Mouse (Mus musculus): ENCODE measurements around the gene Frrs1. TPM values are rescaled to one million over a fixed set of nuclear protein-coding genes. Genes with fewer than 3 reads are reported as not detected.
A peak's percentile ranks its signal among the peaks of the same experiment; 100 is the strongest.

Frrs1 gene
- polyA plus RNA-seq, 1 experiment from 2014 or later, result 32.7 TPM

- Histone ChIP-seq H3K36me3 (no peaks in the 10 kb centered on the region), H3K4me1 (no peaks in the 10 kb centered on the region), H3K27ac (0 out of 2 replicates have a peak overlapping the region, but pooled peaks have one; percentile 36), H3K27me3 (ENCODE audit: insufficient read depth, poor library complexity, severe bottlenecking) (no peaks in the 10 kb centered on the region), H3K4me3 (peak overlapping the region; percentile 9; the same call in 1 of the 2 replicates), H3K9me3 (no peaks in the 10 kb centered on the region)
- DNase-seq (ENCODE audit: low spot score), result no peak
- 71% methylated on average over 5 of the region's 5 CpGs for WGBS
Measured at GRCm38 (mm10) chr3:116859752-116860151, 488 bp downstream of the Frrs1 start.

- Histone ChIP-seq H3K4me3 (peak overlapping the region; percentile 68), H3K27ac (peak overlapping the region; percentile 87; the same call in 1 of the 2 replicates), H3K36me3 (no peaks in the 10 kb centered on the region), H3K27me3 (ENCODE audit: insufficient read depth, poor library complexity, severe bottlenecking) (no peaks in the 10 kb centered on the region), H3K9me3 (no peaks in the 10 kb centered on the region), H3K4me1 (0 out of 2 replicates have a peak, but pooled peaks cover 5% of the 10 kb centered on the region)
- peak; percentile 60 for DNase-seq (ENCODE audit: low spot score)
- 56% methylated on average over 19 of the region's 19 CpGs for WGBS
Measured at GRCm38 (mm10) chr3:116860333-116861222, 1.3 kb downstream of the Frrs1 start.

GRCm38 (mm10) chr3:116861223-116861539, 1.9 kb downstream of the Frrs1 start:
- Histone ChIP-seq H3K4me1 (0 out of 2 replicates have a peak, but pooled peaks cover 5% of the 10 kb centered on the region), H3K4me3 (peak overlapping the region; percentile 68), H3K27ac (peak overlapping the region; percentile 87), H3K36me3 (no peaks in the 10 kb centered on the region), H3K9me3 (no peaks in the 10 kb centered on the region), H3K27me3 (ENCODE audit: insufficient read depth, poor library complexity, severe bottlenecking) (no peaks in the 10 kb centered on the region)
- 8% methylated on average over 4 of the region's 4 CpGs for whole genome bisulfite sequencing
- no peak for DNase-seq (ENCODE audit: low spot score)

GRCm38 (mm10) chr3:116861540-116862067, 2.3 kb downstream of the Frrs1 start:
- DNase-seq (ENCODE audit: low spot score), result peak; percentile 91
- Histone ChIP-seq H3K9me3 (no peaks in the 10 kb centered on the region), H3K4me3 (peak overlapping the region; percentile 68), H3K27ac (peak overlapping the region; percentile 87), H3K4me1 (0 out of 2 replicates have a peak, but pooled peaks cover 5% of the 10 kb centered on the region), H3K36me3 (no peaks in the 10 kb centered on the region; the same call in 1 of the 2 replicates), H3K27me3 (ENCODE audit: insufficient read depth, poor library complexity, severe bottlenecking) (no peaks in the 10 kb centered on the region)
- 4% methylated on average over 25 of the region's 25 CpGs for WGBS

GRCm38 (mm10) chr3:116862621-116863020, 3.4 kb downstream of the Frrs1 start:
- 0 out of 2 replicates have a peak, but pooled peaks cover 5% of the 10 kb centered on the region for H3K4me1 ChIP-seq
- H3K36me3 ChIP-seq, result peaks cover under 1% of the 10 kb centered on the region; the same call in 1 of the 2 replicates
- 0 out of 2 replicates have a peak overlapping the region, but pooled peaks have one; percentile 68 for H3K4me3 ChIP-seq
- no peaks in the 10 kb centered on the region for H3K9me3 ChIP-seq
- no peak overlapping the region for H3K27ac ChIP-seq
- DNase-seq (ENCODE audit: low spot score), result no peak
- no peaks in the 10 kb centered on the region for H3K27me3 ChIP-seq (ENCODE audit: insufficient read depth, poor library complexity, severe bottlenecking)
- 59% methylated on average over 1 of the region's 1 CpGs for WGBS

- H3K9me3 ChIP-seq, result no peaks in the 10 kb centered on the region
- peaks cover 7% of the 10 kb centered on the region; the same call in 1 of the 2 replicates for H3K36me3 ChIP-seq
- DNase-seq (ENCODE audit: low spot score), result no peak
- 67% methylated on average over 5 of the region's 5 CpGs for WGBS
- H3K4me1 ChIP-seq, result 0 out of 2 replicates have a peak, but pooled peaks cover 5% of the 10 kb centered on the region
- no peak overlapping the region for H3K27ac ChIP-seq
- H3K27me3 ChIP-seq (ENCODE audit: insufficient read depth, poor library complexity, severe bottlenecking), result no peaks in the 10 kb centered on the region
- no peak overlapping the region for H3K4me3 ChIP-seq
Measured at GRCm38 (mm10) chr3:116864421-116864820, 5.2 kb downstream of the Frrs1 start.

- Histone ChIP-seq H3K27me3 (ENCODE audit: insufficient read depth, poor library complexity, severe bottlenecking) (no peaks in the 10 kb centered on the region), H3K27ac (peak overlapping the region; percentile 29; the same call in 1 of the 2 replicates), H3K4me1 (0 out of 2 replicates have a peak, but pooled peaks cover 5% of the 10 kb centered on the region), H3K36me3 (peaks cover 7% of the 10 kb centered on the region; the same call in 1 of the 2 replicates), H3K9me3 (no peaks in the 10 kb centered on the region), H3K4me3 (no peak overlapping the region)
- 45% methylated on average over 1 of the region's 1 CpGs for WGBS
- DNase-seq (ENCODE audit: low spot score), result peak; percentile 80
Measured at GRCm38 (mm10) chr3:116865199-116865636, 6.0 kb downstream of the Frrs1 start.

GRCm38 (mm10) chr3:116870372-116870771, 11.1 kb downstream of the Frrs1 start:
- Histone ChIP-seq H3K4me3 (no peak overlapping the region), H3K36me3 (peaks cover 7% of the 10 kb centered on the region; the same call in 1 of the 2 replicates), H3K27ac (no peak overlapping the region), H3K4me1 (0 out of 2 replicates have a peak, but pooled peaks cover under 1% of the 10 kb centered on the region), H3K9me3 (no peaks in the 10 kb centered on the region), H3K27me3 (ENCODE audit: insufficient read depth, poor library complexity, severe bottlenecking) (no peaks in the 10 kb centered on the region)
- 62% methylated on average over 3 of the region's 3 CpGs for WGBS
- no peak for DNase-seq (ENCODE audit: low spot score)

- Histone ChIP-seq H3K27ac (no peak overlapping the region), H3K27me3 (ENCODE audit: insufficient read depth, poor library complexity, severe bottlenecking) (no peaks in the 10 kb centered on the region), H3K4me1 (no peaks in the 10 kb centered on the region), H3K9me3 (no peaks in the 10 kb centered on the region), H3K4me3 (no peak overlapping the region), H3K36me3 (peaks cover 52% of the 10 kb centered on the region)
- no peak for DNase-seq (ENCODE audit: low spot score)
- WGBS, result 80% methylated on average over 14 of the region's 14 CpGs
Measured at GRCm38 (mm10) chr3:116882221-116882960, 23.1 kb downstream of the Frrs1 start.

- Histone ChIP-seq H3K4me1 (no peaks in the 10 kb centered on the region), H3K27ac (no peak overlapping the region), H3K9me3 (no peaks in the 10 kb centered on the region), H3K4me3 (no peak overlapping the region), H3K27me3 (ENCODE audit: insufficient read depth, poor library complexity, severe bottlenecking) (no peaks in the 10 kb centered on the region), H3K36me3 (peaks cover 45% of the 10 kb centered on the region)
- no peak for DNase-seq (ENCODE audit: low spot score)
- 89% methylated on average over 8 of the region's 8 CpGs for WGBS
Measured at GRCm38 (mm10) chr3:116884941-116885340, 25.7 kb downstream of the Frrs1 start.

GRCm38 (mm10) chr3:116889358-116889757, 30.1 kb downstream of the Frrs1 start:
- H3K36me3 ChIP-seq, result peaks cover 30% of the 10 kb centered on the region
- H3K9me3 ChIP-seq, result no peaks in the 10 kb centered on the region
- H3K27me3 ChIP-seq (ENCODE audit: insufficient read depth, poor library complexity, severe bottlenecking), result no peaks in the 10 kb centered on the region
- no peak for DNase-seq (ENCODE audit: low spot score)
- 86% methylated on average over 7 of the region's 7 CpGs for WGBS
- H3K4me1 ChIP-seq, result no peaks in the 10 kb centered on the region
- no peak overlapping the region for H3K4me3 ChIP-seq
- no peak overlapping the region for H3K27ac ChIP-seq

GRCm38 (mm10) chr3:116890576-116890975, 31.3 kb downstream of the Frrs1 start:
- Histone ChIP-seq H3K27ac (no peak overlapping the region), H3K4me3 (no peak overlapping the region), H3K36me3 (peaks cover 21% of the 10 kb centered on the region), H3K27me3 (ENCODE audit: insufficient read depth, poor library complexity, severe bottlenecking) (no peaks in the 10 kb centered on the region), H3K4me1 (no peaks in the 10 kb centered on the region), H3K9me3 (no peaks in the 10 kb centered on the region)
- no peak for DNase-seq (ENCODE audit: low spot score)
- WGBS, result 92% methylated on average over 4 of the region's 4 CpGs

Measured in heart, embryonic 10.5 days (tissue).